Mouse (Mus musculus) erythroid progenitor cell, adult 5-6 weeks (primary cell): ENCODE results near the gene Eid3. TPM values are rescaled to one million over a fixed set of nuclear protein-coding genes. Genes with fewer than 3 reads are reported as not detected.
A peak's percentile ranks its signal among the peaks of the same experiment; 100 is the strongest.

Experiments
- ATAC-seq: replicated peaks from 2 replicates; pipeline ENCODE4 v1.8.0; 2016; ENCODE audit warnings: moderate number of reproducible peaks, mild to moderate bottlenecking, moderate TSS enrichment, inconsistent platforms; ENCODE audit not compliant: poor library complexity, low FRiP score, severe bottlenecking
- total RNA-seq, 2 experiments: library from RNA; stranded (forward) in 1 of 2; stranded (reverse) in 1 of 2; fragments of 150-400 nt in 1 of 2; fragments of 186-747, 209-891 nt in 1 of 2; gene quantifications; 2 replicates each; pipeline versions ENCODE4 v1.2.3 to v1.2.4; 2015 to 2017; ENCODE audit warnings: low replicate concordance in 2 of 2

Eid3 gene
- total RNA-seq, 2 experiments from 2014 or later = 4.2 to 6.6 TPM

DNA sequence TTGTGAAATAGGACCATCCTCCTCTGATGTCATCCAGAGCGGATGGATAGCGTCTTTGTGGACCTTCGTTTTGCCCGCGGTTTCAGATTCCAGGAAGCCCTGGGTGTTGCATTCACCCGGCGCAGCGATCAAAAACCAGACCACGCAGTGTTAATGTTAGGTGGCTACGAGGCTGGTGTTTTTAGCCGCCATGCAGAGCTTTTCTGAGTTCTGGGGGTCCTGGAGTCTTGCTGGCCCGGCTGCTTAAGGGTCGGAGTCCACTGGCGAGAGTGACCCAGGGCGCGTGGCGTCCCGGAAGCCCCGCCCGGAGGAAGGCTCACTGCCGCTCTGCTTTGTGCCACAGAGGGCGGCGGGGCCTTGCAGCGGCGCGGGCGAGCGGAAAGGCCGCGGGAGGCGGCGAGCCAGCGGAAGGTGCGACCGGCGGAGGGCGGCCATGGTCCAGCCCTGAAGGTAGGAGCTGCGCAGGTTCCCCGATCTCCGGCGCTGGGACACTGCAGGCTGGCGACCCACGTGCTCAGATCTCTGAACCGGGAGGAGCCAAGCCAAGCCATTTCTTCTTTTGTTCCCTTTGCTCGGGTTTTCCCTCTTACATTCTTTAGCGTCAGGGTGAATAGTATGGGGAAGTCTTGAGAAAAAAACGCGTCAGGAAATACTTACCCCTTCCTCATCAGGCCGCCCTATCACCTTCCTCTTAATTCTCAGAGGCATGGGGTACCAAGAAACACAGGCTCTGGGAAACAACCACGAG, 6.1 kb upstream of the Eid3 start:
- peak; percentile 67 for ATAC-seq

- no peak for ATAC-seq
These were observed 5.5 kb upstream of the Eid3 start for GRCm38 (mm10) chr10:82860929-82861315.

DNA sequence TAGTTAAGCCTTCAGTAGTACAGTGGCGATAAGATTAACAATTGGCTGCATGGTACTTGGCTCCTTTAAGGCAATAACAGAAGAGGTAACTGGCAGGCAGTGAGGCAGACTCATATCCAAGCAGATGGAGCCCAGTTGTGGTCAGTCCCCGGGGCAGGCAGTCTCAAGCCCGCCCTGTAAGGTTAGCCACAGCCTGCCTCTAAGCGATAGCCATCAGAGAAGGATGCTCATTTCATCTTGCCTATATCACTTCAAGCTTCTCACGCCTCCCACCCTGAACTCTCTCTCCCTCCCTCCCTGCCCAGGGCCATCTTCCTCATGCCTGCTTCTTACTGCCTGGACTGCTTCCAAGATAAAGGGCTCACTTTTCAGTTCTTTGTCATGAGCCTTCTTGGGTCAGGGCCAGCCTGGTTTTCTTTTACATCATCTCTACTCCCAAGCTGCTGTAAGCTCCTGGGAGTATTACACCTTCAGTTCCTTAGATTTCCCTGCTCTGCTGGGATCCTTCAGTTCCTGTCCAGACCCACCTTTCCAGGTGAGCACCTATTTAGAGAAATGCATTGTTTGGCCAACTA, 3.2 kb upstream of the Eid3 start:
- ATAC-seq = no peak

GRCm38 (mm10) chr10:82863827-82864226, 2.6 kb upstream of the Eid3 start:
- ATAC-seq = no peak

- ATAC-seq = no peak
These were observed 406 bp downstream of the Eid3 start for GRCm38 (mm10) chr10:82866832-82867231.

DNA sequence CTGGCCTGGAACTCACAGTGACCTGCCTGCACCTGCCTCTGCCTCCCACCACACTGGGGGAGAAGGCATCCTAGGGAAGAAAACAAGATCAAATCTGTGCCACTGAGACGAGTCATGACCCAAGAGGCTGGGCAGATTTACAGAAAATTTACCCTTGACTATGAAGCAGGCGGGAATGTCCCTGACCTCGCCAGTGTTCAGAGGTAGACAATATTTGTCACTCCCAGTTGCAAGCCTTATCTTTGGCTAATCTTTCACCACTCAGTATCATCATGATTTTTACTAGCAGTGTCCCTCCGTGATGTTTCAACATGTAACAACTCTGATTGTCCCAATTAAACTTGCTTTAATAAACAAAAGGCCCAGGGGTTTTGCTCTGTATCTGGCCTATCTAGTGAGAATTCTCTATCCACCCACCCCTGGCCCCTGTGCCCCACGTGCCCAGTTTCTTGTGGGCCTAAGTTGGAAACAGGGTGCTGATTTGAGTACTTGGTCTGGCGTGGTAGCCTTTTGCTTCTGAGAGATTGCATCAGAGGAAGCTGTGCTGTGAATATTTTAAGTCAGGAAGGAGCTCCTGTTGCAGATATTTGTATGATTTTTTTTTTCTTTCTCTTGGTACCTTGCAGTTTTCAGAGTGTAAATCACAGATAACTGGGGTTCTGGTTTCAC, 2.1 kb downstream of the Eid3 start:
- no peak for ATAC-seq

DNA sequence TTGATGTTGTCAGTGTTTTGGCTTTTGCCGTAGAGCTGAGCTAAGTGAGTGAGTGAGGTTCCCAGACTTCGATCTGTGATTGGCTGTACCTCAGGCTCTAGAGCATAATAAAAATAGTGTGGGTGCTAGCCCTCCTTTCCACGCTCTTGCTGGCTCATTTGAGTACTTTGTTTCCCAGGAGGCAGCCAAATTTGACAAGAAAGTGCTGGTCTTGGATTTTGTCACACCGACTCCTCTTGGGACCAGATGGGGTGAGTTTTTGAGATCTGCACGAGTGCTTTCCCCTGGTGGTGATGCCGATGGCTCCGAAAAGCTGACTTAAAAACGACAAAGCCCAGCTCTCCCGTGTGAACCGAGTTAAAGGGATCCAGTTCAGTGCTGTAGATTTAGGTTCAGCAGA, 9.0 kb downstream of the Eid3 start:
- no peak for ATAC-seq

- no peak for ATAC-seq
These were observed 9.8 kb downstream of the Eid3 start for GRCm38 (mm10) chr10:82876076-82876796.

DNA sequence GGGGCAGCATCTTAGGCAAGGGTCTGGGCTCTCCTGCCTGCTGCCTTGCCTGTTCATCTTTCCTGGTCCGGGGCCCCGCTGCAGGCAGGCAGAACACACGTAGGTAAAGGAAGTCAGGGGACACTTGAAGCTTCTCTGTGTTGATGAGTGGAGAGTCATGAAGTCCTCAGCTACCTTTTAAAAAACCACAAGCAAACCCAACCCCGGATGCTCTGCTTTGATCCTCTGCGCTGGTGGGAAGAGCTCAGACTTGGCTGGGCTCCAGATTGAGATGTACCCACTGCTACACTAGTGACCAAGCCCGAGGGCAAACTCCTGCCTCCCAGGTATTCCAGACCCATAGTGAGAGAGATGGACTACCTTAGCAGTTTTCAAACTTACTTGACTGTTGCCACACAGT, 20.9 kb downstream of the Eid3 start:
- ATAC-seq = no peak

- ATAC-seq = no peak
These were observed 22.1 kb downstream of the Eid3 start for GRCm38 (mm10) chr10:82888576-82888975.

DNA sequence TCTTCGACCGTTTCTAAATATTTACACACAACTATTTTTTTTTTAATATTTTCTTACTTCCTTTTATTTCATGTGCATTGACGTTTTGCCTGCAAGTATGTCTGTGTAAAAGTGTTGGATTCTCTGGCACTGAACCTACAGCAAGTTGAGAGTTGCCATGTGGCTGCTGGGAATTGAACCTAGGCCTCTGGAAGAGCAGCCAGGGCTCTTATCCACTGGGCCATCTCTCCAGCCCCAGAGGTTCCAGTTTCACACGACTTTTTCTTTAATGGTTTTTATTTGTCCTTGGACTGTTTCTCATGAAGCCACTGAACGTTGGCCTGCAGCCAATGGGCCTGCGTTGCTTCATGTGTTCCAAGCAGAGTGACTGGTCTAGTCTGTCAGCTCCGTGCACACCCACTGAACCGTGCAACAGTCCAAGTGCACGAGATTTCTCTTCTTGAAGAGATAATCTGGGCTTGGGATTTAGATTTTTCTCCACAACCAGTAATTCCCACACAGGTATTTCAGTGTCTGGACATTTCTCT, 23.1 kb downstream of the Eid3 start:
- no peak for ATAC-seq

GRCm38 (mm10) chr10:82890936-82891335, 24.5 kb downstream of the Eid3 start:
- no peak for ATAC-seq

- no peak for ATAC-seq
These were observed 25.0 kb downstream of the Eid3 start for GRCm38 (mm10) chr10:82891427-82891826.

DNA sequence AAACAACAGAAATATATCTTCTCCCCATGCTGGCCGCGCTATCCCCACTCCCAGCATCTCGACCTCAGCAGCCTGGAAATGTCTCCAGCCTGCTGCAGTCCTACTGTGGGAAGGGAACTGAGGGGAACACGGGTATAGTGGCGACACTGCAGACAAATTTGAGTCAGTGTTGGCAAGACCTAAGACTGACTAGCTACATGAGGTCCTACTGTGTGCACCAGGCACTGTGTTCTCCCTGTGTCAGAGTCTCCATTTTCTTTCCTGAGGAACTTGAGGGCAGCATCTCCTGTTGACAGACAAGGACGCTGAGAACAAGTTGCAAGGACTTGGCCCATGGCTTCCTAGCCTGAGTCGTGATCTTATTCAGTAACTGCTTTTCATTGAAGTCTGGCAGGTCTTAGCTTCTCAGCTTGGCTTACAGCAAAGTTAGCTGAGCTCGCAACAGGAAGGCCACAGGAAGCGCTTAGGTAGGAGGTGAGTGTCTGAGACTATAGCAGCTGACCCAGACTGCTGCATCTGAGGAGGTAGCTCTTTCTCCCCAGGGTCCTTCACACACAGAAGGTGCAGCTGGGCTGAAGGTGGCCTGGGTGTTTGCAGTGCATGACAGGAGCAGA, 26.1 kb downstream of the Eid3 start:
- ATAC-seq = no peak

DNA sequence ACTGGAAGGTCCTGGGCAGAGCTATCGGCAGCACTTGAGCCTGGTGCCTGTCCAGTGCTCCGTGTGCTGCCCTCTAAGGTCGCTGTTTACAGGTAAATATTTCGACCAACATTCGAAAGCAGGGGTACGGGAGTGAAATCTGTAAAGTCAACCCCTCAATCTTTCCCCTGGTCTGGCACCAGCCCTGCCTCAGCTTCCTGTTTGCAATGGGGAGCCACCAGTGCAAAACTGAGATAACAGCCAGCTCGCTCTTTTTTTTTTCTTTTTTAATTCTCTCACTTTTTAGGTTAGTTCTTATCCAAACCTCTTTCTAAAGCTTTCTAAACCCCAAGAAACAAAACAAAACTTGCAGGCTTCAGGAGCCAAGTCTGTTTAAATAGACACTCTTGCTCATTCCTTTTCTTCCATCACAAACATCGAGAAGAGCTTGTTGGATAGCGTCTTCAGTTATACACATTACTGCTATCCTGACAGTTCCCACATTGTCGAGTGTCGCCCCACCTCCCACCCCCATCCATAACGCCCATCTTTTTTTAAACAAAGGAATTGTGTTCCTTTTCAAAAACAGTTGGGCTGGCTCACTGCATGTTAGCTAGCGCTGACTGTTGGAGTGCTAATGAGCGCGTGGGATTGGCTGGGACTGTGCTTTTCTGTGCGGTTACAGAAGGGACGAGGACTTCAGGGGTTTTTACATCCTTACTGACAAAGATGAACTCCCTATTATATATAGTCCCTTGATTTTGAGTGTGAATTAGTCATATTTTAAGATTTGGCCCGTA, 27.6 kb downstream of the Eid3 start:
- ATAC-seq = no peak

DNA sequence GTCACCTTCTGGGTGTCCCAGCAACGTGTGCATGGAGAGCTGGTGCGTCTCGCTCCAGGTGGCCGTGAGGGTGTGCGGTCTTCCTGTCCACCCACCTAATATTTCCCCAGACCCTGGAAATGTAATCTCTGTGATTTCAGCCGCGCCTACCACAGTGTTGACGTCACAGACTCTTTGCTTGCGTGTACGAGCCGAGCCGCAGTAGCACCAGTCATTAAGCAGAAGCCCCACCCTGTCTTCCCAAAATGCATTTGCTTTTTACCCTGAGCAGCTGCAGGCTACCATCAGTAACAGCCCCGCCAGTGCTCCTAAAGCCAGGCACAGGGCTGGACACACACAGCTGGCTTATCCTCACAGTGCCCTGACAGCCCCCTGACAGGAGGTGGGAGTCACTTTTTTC, 31.5 kb downstream of the Eid3 start:
- no peak for ATAC-seq

- no peak for ATAC-seq
These were observed 32.5 kb downstream of the Eid3 start for GRCm38 (mm10) chr10:82898893-82899292.

- ATAC-seq = peak; percentile 76
These were observed 33.5 kb downstream of the Eid3 start for GRCm38 (mm10) chr10:82899810-82900421.

GRCm38 (mm10) chr10:82900546-82900945, 34.1 kb downstream of the Eid3 start:
- ATAC-seq = no peak
